Mouse (Mus musculus) megakaryocyte progenitor cell, adult 5-6 weeks (primary cell): ENCODE results near the gene Gm11273. TPM values are rescaled to one million over a fixed set of nuclear protein-coding genes. Genes with fewer than 3 reads are reported as not detected.
"Not testable (repeated sequence)": the region's sequence is repeated elsewhere in the genome, so short reads cannot be mapped to it uniquely, and the experiment has no call there.

ENCODE experiments used
- ATAC-seq: replicated peaks from 2 replicates; pipeline ENCODE4 v1.8.0; 2016; ENCODE audit warnings: mild to moderate bottlenecking, moderate TSS enrichment, inconsistent platforms; ENCODE audit not compliant: poor library complexity
- total RNA-seq, 2 experiments: library from RNA; stranded (forward) in 1 of 2; stranded (reverse) in 1 of 2; fragments of 157-497, 149-512 nt in 1 of 2; fragments of 200-1000 nt in 1 of 2; gene quantifications; 2 replicates each; pipeline versions ENCODE4 v1.2.3 to v1.2.4; 2015 to 2017

Gm11273 gene
- 7.1 and 8.8 TPM in 2 replicates for total RNA-seq (2015)
- total RNA-seq (2017) = 2.2 and 7.0 TPM in 2 replicates

DNA sequence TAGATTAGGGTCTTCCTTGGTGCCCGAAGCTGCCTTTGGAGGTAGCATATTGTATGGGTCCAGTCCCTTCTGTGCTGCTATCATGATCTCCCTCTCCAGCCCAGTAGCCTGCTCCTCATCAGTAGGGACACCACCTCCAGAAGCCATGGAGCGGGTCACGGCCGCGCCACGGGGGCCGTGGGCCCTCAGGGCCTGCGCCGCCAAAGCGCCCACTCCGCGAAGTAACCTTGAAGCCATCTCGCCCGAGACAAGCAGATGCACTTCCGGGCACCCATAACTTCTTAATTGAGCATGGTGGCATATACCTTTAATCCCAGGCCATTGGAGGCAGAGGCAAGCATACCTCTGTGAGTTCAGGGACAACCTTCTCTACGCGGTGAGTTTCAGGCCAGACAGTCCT, at the start of gene Gm11273:
Gene Gm11273 (minus strand): TSS at position 237 of the 400 bp plus-strand sequence.
- not testable (repeated sequence) for ATAC-seq

GRCm38 (mm10) chr13:21550416-21551110, 49.3 kb upstream of the Gm11273 start:
- ATAC-seq = no peak

DNA sequence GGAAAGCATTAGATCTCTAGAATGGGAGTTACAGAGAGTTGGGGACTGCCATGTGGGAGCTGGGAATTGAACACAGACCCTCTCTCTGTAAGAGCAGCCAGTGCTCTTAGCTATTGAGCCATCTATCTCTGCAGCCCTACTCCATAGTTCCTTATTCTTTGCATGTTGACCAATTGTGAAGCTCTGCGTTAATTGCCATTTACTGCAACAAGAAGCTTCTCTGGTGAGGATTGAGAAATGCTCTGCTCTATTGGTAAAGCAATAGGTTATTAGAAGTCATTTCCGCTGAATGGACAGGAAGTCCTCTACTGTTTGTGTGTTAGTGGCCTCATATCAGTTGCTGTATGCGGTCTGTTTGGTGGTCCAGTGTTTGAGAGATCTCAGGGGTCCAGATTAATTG, 48.3 kb upstream of the Gm11273 start:
- ATAC-seq = peak; percentile 65

GRCm38 (mm10) chr13:21542708-21543107, 41.5 kb upstream of the Gm11273 start, which contains the start of gene Olfr1366:
TSS of gene Olfr1366 (minus strand) at chr13:21542808.
- no peak for ATAC-seq

- peak; percentile 100 for ATAC-seq
Observed at GRCm38 (mm10) chr13:21530781-21531201, 29.6 kb upstream of the Gm11273 start, which contains the start of gene Zkscan8. TSS of gene Zkscan8 (minus strand) at chr13:21531120.

- no peak for ATAC-seq
Observed at GRCm38 (mm10) chr13:21530136-21530535, 28.9 kb upstream of the Gm11273 start.

DNA sequence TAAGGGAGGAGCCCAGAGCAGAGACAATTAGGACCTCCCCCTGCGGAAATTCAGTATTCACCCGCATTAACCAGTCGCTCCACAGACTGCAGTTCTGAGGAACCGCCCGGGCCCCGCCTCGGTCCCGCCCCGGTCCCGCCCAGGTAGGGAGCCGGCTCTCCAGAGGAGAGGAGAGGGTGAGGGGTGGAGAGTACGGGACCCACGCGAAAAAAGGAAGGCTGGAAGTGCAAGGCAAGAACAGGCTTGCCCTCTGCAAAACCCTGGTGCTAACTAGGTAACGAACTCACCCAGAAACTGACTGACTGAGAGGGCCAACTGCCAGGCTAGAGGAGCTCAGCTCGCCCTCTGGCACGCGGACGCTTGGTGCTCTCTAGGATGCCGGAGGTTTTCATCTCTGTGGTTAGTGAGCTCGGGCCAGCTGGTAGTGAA, 5.0 kb upstream of the Gm11273 start:
- peak; percentile 99 for ATAC-seq

DNA sequence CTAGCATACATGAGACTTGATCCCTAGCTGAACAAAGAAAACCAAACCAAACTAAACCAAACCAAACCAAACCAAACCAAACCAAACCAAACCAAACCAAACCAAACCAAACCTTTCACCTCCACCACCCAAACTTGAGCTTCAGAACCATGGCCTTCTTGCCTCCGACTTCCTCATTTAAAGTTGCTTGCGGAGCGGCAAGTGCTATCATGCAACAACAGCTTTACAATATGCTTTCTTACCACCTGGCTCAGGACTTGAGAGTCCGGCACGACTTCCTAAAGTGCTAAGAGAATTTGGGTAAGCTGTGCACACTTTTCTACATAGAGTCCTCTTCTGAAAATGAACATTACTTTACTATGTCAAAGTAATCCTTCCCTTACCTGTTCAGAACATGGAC, 1.1 kb upstream of the Gm11273 start:
- no peak for ATAC-seq

DNA sequence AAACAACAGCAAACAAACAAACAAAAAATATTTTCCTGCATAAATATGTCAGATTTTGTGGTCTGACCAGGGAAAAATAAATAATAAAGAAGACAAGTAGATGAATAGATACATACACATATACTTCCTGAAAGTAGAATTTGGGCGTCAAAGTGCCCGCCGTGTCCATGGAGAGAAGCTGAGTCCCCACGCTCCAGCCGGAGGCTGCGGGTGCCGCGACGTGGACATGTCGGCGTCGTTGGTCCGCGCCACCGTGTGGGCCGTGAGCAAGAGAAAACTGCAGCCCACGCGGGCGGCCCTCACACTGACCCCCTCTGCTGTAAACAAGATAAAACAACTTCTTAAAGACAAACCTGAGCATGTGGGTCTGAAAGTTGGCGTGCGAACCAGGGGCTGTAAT, 6.1 kb downstream of the Gm11273 start, which contains the start of gene AK157302:
Gene AK157302 (plus strand): TSS at position 144 of the 400 bp plus-strand sequence.
- ATAC-seq = no peak

DNA sequence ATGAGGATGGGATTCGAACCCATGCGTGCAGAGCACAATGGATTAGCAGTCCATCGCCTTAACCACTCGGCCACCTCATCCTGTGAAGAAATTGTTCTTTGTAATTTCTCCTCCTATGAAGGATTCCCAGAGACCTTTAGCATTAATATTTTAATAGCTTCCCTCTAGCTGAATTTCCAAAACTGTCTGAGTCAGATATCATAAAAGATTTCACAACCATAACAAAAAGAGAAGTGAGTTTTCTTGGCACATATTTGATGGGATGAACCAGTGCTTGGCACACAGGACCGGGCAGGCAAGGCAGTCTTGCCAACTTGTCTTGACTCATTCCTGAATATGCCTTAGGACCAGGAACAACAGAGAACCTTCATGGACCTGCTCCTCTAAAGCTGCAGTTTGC, 8.4 kb downstream of the Gm11273 start:
- ATAC-seq = peak; percentile 46; the same call in 1 of the 2 replicates

- ATAC-seq = no peak
Observed at GRCm38 (mm10) chr13:21486881-21487280, 14.3 kb downstream of the Gm11273 start.

- peak; percentile 80 for ATAC-seq
Observed at GRCm38 (mm10) chr13:21478759-21479670, 22.2 kb downstream of the Gm11273 start, which contains the start of the genes Zkscan4 and Gm10065. TSS of gene Zkscan4 (plus strand) at chr13:21478907. TSS of gene Gm10065 (minus strand) at chr13:21479441.

- ATAC-seq = no peak
Observed at GRCm38 (mm10) chr13:21472427-21472826, 28.8 kb downstream of the Gm11273 start.

DNA sequence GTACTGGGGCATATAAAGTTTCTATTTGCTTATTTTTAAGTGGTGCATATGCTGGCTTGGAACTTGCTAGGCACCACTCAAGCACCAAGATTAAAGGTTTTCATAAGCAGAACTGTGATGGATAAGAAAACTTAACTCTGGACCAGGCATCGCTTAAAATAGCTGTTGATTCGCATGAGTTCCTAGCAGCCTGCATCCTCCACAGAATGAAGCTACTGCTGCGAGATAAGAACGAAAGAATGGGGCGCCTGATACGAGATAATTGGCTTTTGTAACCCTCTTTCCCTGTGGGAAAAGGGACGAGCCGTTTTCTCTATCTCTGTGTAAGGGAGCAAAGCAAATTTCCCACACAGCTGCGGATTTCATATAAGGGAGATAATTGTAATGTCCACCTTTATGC, 32.1 kb downstream of the Gm11273 start:
- no peak for ATAC-seq

DNA sequence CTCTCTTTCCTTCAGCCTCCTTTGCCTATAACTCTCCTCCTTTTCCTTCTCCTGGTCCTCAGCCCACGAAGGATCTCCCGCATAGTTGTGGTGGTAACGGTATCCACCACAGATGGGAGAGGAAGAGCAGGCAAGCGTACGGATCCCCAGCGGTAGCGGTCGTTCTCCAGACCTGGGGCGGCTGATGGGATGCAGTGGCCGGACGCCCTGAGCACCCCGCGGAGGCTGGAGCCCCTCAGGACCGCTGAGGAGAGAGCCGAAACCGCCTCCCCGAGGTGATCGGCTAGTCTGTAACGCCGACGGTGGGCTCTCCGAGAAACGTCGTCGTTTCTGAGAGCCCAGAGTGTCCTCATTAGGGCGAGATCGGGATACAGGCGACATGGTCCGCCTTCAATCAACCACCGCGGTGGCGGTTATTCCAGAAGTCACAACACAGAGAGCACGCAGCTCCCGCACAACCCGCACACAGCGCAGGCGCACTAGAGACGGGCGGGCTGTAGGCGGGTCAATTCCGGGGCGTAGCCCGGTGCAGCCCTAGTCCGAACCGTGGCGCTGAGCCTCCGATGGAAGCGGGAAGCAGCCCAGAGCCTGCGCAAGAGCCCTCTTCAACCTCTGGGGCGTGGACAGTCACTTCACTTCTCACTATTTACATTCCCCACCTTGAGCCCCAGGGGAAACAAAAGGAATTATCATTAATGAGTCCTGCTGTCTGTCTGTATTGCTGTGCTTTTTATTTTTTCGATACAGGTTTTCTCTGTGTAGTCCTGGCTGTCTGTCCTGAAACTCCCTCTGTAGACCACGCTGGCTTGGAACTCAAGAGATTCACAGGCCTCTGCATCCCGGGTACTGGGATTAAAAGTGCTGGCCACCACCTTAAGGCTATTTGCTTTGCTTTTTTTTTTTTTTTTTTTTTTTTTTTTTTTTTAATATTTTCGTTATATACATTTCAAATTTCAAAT, 32.9 kb downstream of the Gm11273 start, which contains the start of gene Nkapl:
Gene Nkapl (minus strand): TSS at position 449 of the 959 bp plus-strand sequence.
- ATAC-seq = peak; percentile 96

- ATAC-seq = no peak
Observed at GRCm38 (mm10) chr13:21467336-21467735, 33.9 kb downstream of the Gm11273 start.

DNA sequence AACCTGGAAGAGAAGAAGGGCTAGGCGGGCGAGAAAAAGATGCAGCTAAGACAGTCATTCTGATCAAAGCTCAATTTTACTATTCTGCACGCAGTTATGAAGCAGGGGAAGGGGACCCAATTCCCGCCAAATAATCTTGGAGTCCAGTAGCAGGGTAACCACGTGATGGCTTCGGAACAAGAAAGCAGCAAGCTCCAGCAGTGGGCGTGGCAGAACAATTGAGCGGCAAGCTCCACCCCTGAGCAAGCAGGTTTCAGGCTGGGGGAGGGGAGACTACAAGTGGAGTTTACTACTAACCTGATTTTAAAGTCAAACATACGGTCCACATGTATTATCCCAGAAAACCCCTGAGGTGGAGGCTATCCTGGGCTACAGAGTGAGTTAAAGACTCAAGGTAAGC, 38.7 kb downstream of the Gm11273 start:
- not testable (repeated sequence) for ATAC-seq

DNA sequence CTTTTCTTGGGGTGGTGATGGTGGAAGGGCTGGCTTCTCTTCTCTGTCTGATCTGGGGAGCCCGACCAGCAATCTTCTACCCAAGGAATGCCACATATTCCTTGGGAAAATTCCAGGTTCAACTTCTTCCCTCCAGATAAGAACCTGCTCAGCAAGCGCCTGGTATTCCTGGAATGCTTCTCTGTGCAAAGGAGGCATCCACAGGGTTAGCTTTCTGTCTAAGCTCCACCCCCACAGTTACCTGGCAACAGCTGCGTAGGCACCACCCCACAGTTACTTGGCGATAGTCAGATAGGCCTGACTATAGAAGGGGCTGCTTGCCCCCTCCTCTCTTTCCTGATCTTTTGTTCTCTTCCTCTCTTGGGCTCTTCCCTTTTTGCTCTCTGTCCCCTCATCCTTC, 44.9 kb downstream of the Gm11273 start:
- no peak for ATAC-seq

- ATAC-seq = no peak
Observed at GRCm38 (mm10) chr13:21454133-21454532, 47.1 kb downstream of the Gm11273 start.

DNA sequence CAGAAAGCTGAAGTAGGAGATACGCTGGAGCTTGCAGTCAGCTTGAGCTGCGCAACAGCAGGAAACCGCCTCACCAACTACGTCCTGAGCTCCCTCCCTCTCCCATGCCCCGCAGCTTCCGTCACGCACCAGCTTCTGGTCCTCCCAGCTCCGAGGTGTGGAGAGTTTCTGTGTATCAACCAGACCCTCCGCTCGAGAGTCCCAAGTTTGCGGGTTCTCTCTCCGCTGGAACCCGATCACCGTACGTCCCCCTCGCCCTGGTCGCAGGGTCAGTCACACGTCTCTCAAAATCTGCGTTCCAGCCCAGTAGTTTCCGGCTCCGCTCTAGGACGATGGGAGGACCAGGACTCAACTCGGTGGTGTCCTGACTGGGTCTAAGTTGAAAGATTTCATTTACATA, 47.8 kb downstream of the Gm11273 start, which contains the start of gene Zscan26:
Gene Zscan26 (minus strand): TSS at position 282 of the 400 bp plus-strand sequence.
- peak; percentile 98 for ATAC-seq
